Mouse (Mus musculus) lung, postnatal 4 days (tissue): Measurements from ENCODE around the gene Kif19a.

ENCODE experiments used
- DNase-seq, 2 experiments: peaks; one replicate each; pipeline ENCODE4 v3.0.0; 2021

Kif19a gene

GRCm38 (mm10) chr11:114785892-114786291, 20.7 kb downstream of the Kif19a start:
- DNase-seq: no peak

- no peak for DNase-seq
Observed at GRCm38 (mm10) chr11:114786326-114786725, 21.1 kb downstream of the Kif19a start.

GRCm38 (mm10) chr11:114787611-114788010, 22.4 kb downstream of the Kif19a start:
- no peak for DNase-seq

GRCm38 (mm10) chr11:114789061-114789714, 24.0 kb downstream of the Kif19a start:
- peak; percentile 82 to 88 for DNase-seq

- DNase-seq: no peak
Observed at GRCm38 (mm10) chr11:114789716-114790115, 24.5 kb downstream of the Kif19a start.

- DNase-seq: no peak
Observed at GRCm38 (mm10) chr11:114790171-114790570, 25.0 kb downstream of the Kif19a start.

- DNase-seq: no peak
Observed at GRCm38 (mm10) chr11:114790841-114791240, 25.7 kb downstream of the Kif19a start.

GRCm38 (mm10) chr11:114791351-114791889, 26.2 kb downstream of the Kif19a start:
- no peak for DNase-seq

- DNase-seq: no peak
Observed at GRCm38 (mm10) chr11:114791891-114792411, 26.8 kb downstream of the Kif19a start.

GRCm38 (mm10) chr11:114792931-114793494, 27.8 kb downstream of the Kif19a start:
- no peak for DNase-seq

GRCm38 (mm10) chr11:114793868-114794545, 28.8 kb downstream of the Kif19a start:
- no peak for DNase-seq

GRCm38 (mm10) chr11:114794691-114795090, 29.5 kb downstream of the Kif19a start:
- DNase-seq: no peak

GRCm38 (mm10) chr11:114795231-114795746, 30.1 kb downstream of the Kif19a start:
- peak; percentile 54 to 66 for DNase-seq

- no peak for DNase-seq
Observed at GRCm38 (mm10) chr11:114795848-114796322, 30.7 kb downstream of the Kif19a start, which contains the start of gene Btbd17. Gene Btbd17 (minus strand): TSS chr11:114795945.

- no peak for DNase-seq
Observed at GRCm38 (mm10) chr11:114797176-114797575, 32.0 kb downstream of the Kif19a start.

GRCm38 (mm10) chr11:114797981-114798380, 32.8 kb downstream of the Kif19a start:
- no peak for DNase-seq

GRCm38 (mm10) chr11:114798624-114799023, 33.4 kb downstream of the Kif19a start, which contains the start of gene Gpr142:
Gene Gpr142 (plus strand): TSS chr11:114798924.
- no peak for DNase-seq

- no peak for DNase-seq
Observed at GRCm38 (mm10) chr11:114801906-114802305, 36.7 kb downstream of the Kif19a start.

- DNase-seq: no peak
Observed at GRCm38 (mm10) chr11:114802540-114803267, 37.5 kb downstream of the Kif19a start.

- no peak for DNase-seq
Observed at GRCm38 (mm10) chr11:114803990-114804389, 38.8 kb downstream of the Kif19a start.

- no peak for DNase-seq
Observed at GRCm38 (mm10) chr11:114807025-114807424, 41.8 kb downstream of the Kif19a start.

GRCm38 (mm10) chr11:114807686-114808427, 42.7 kb downstream of the Kif19a start:
- DNase-seq: no peak
